ENCODE assay signal across 22 mouse cellular contexts in the genomic region with DNA sequence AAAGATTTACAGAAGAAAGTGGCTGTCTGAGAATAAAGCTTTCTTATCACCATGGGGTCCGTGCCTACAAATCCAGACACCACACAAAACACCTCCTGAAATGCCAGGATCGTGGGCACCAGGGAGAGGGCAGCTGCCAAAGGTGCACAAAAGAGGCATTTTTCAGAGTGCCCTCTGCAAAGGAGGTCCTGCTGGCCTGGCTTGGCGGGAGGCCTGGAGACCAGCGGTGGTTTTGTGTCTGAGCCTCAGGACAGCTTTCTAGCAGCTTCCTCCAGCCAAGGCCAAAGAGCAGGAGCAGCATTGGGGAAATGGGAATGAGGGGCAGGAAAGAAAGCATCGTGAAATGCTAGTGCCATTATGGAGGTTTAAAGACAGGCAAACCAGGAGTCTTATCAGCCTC.
"Had no signal": no experiment of that assay in that cellular context is flagged by ENCODE, and none has a peak within 500 bp of the region (broad histone marks: within the 10 kb centered on the region; RNA-seq: fewer than 3 reads in every experiment).

No protein-coding gene starts in this region.

- H3K4me1 ChIP-seq: liver, embryonic 13.5 days had no signal

- H3K4me2 ChIP-seq: limb, embryonic 13.5 days; liver, embryonic 13.5 days; midbrain, embryonic 12.5 days; neural tube, embryonic 12.5 days; neural tube, embryonic 15.5 days had no signal

- DNase-seq: kidney, adult 2 months; kidney, postnatal 25 days; layer of hippocampus, adult 9-11 months; liver; liver, embryonic 13.5 days; lung, adult 2 months; lung, postnatal 14 days; lung, postnatal 4 days; right cerebral cortex, adult 18-20 months; right cerebral cortex, postnatal 14 days; right cerebral cortex, postnatal 4 days; thymus, adult 2 months; thymus, postnatal 14 days; thymus, postnatal 4 days had no signal

- H3K9me3 ChIP-seq: limb, embryonic 13.5 days; liver, embryonic 13.5 days; midbrain, embryonic 12.5 days; neural tube, embryonic 12.5 days; neural tube, embryonic 15.5 days had no signal

- H3K36me3 ChIP-seq: limb, embryonic 13.5 days; liver, embryonic 13.5 days; midbrain, embryonic 12.5 days; neural tube, embryonic 12.5 days; neural tube, embryonic 15.5 days had no signal

- H3K9ac ChIP-seq: limb, embryonic 13.5 days; liver, embryonic 13.5 days; midbrain, embryonic 12.5 days; neural tube, embryonic 12.5 days; neural tube, embryonic 15.5 days had no signal

- ATAC-seq: intestine, postnatal 0 days had no signal

- H3K27ac ChIP-seq: kidney, postnatal 0 days; layer of hippocampus, adult 2 months; limb, embryonic 13.5 days; liver, embryonic 13.5 days; midbrain, embryonic 12.5 days; neural tube, embryonic 12.5 days; neural tube, embryonic 15.5 days; stomach, postnatal 0 days had no signal

- H3K4me3 ChIP-seq: layer of hippocampus, adult 2 months; limb, embryonic 13.5 days; liver, embryonic 13.5 days; midbrain, embryonic 12.5 days; neural tube, embryonic 12.5 days; neural tube, embryonic 15.5 days had no signal

- H3K27me3 ChIP-seq: limb, embryonic 13.5 days; liver, embryonic 13.5 days; midbrain, embryonic 12.5 days; neural tube, embryonic 12.5 days; neural tube, embryonic 15.5 days had no signal
